Mouse (Mus musculus): ENCODE data around the gene Ipo13. TPM values are rescaled to one million over a fixed set of nuclear protein-coding genes. Genes with fewer than 3 reads are reported as not detected.

The Ipo13 gene
- total RNA-seq (2023), result 41.1 TPM

DNA sequence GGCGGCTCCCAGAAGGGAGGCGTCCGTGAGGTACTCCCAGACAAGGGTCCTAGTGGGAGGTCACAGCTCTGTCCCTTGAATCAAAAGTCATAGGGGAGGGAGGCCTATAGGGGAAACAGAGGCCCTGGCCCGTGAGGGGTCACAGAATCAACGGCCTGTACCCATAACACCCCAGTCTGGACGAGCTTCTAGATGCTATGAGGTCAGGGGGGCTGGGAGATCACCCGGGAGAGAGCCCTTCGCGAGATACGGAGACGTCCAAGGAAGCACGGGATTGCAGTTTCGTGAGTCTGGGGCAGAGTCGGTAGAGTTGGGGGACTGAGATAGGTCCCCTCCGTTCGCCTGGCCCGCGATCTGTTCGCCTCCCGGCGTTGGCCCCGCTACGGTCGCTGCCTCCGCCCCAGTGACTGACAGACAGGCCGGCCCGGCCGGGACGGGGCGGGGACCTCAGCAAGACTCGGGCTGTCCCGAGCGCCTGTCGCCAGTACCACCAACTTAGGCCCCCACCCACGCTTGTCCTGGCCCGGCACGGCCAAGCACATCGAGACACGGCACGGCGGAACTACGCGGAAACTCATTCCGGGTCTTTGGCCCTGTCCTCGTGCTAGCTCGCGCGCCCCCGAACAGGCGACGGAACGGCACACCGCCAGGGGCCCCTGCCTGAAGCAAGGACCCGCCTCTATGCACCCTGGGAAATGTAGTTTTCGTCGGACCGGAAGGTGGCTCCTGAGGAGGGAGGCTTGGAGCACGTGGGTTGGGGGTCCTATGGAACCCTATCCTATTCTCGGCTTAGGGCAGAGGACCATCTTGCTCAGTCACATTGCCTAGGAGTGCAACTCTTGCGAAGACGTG, at the start of gene Ipo13:
TSS of gene Ipo13 (minus strand) at position 409 of the 852 bp plus-strand sequence.

DNA sequence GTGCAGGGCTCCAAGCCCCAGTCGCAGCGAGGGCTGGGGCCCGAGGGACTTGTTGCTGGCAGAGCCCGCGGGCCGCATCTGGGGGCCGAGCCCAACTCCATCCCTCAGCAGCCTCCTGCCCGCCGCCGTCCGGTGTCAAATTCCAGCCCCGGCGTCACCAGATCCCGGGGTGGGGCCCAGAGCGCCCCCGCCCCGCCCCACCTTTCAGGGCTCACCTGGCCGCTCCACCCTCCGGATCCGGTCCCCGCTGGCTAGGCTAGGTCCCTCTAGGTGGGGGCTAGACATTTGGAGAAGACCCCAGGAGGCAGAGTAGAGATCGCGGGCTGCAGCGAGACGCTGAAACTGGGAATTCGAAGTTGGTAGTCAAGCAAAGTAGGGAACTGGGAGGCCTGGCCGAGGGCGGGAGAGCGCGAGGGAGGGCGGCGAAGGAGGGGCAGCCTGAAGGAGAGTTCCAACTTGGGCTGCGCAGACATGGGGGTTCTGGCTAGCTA, 14.6 kb upstream of the Ipo13 start, which contains the start of gene Artn:
TSS of gene Artn (minus strand) at position 373 of the 491 bp plus-strand sequence.

DNA sequence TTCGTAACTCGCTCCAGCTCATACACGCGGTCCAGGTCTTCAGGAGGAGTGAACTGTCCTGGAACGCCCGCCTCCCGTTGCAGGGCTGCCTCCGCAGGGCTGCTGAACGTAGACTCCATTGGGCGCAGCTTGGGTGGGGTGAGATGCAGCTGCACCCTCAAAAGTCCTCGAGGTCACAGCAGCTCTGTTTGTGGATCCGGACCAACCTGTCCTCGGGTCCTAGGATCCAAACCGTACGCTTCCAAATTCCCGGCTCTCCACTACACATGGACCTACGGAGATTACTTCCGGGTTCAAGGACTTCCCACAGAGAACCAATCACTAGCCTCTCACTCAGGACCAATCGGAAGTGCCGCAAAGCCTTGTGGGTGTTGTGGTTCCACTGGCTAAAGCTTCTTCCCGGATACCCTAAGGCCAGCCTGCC, 23.0 kb downstream of the Ipo13 start, which contains the start of gene Dph2:
TSS of gene Dph2 (minus strand) at position 295 of the 424 bp plus-strand sequence.

DNA sequence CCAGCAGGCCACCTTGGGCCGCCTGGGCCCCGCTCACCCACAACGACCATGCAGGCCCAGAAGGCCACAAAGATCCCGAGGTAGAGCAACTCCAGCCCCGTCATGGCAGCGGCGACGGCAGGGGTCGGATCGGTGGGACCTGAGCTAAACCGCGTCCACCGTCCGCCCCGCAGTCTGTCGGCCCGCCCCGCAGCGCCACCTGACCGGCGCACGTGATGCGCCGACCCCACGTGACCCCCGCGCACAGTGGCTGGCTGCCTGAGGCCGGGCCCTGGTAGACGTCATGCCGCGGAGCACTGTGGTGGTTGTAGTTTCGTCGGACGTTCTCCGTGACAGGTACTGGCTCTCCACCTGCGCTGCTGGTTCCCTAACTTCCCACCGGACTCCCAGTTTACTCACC, 27.7 kb downstream of the Ipo13 start, which contains the start of gene Atp6v0b:
TSS of gene Atp6v0b (minus strand) at position 201 of the 400 bp plus-strand sequence.

DNA sequence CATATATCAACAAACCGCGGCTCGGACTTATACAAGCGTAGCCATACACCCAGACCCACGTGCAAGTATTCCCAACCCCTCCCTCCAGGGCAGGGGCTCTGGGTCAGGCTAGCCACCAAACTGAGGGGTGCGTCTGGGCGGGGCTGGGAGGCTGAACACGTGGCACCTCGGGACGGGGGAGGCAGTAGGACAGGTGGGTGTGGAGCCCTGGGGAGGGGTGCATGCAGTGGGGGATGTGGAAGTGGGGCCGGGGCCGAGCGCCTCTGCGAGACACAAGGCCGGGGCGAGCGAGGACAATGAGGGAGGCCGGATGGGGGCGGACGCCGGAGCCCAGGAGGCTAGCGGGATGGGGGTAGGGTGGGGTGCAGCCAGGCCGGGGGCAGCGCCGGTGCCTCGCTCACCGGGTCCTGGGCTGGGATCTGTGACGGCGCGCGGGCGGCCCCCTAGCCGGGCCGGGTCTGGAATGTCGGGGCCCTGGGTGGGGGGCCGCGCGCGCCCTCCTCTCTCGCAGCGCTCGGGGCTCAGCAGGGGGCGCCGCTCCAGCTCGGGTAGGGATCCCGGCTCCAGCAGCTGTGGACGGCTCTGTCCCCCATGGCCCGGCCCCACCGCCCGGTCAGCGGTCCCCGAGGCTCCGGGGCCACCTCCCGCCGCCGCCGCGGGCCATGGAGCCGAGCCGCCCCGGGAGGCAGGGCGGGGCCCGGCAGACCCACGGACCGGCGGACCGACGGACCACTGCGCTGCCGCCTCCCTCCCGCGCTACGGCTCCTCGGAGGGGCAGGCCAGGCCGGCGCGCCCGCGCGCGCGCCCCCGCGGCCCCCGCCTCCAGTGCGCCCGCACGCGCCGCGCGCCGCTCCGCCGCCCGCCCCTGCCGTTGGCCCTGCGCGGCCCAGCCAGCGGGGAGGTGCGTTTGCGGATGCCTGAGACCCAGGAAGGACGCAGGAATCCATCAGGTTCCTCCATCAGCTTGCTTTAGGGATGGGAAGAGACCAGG, 31.8 kb downstream of the Ipo13 start, which contains the start of gene B4galt2:
TSS of gene B4galt2 (minus strand) at position 787 of the 991 bp plus-strand sequence.

DNA sequence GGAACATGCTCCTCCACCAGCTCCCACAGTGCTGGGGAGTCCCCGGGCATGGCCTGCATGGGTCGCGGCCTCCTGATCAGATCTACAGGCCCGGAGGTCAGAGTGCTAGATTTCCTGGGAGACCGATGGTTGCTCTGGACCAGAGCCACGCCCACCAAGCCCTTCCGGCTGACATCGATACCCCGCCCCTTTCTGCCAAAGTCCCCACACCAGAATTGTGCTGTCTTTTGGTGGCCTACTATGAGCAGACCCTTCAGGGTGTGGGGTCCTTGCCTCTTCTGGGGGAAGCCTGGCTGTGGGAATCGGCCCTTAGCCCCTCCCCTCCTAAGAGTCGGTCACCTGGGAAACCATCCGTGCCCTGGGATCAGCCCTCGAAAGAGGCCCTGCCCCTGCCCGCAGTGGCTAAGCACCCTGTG, 42.3 kb downstream of the Ipo13 start, which contains the start of gene Ccdc24:
TSS of gene Ccdc24 (minus strand) at position 87 of the 416 bp plus-strand sequence.

Other genes with a start within 250 kb of the Ipo13 start
- 28.1 TPM for gene Dmap1, start 232.7 kb downstream of the Ipo13 start, total RNA-seq (2023)
- gene Gm12845, start 190.6 kb downstream of the Ipo13 start, total RNA-seq (2023), result not detected
- gene Klf17, start 149.4 kb downstream of the Ipo13 start, total RNA-seq (2023), result not detected
- 3.0 TPM for gene Slc6a9, start 80.5 kb downstream of the Ipo13 start, total RNA-seq (2023)
- gene Ccdc24, start 42.4 kb downstream of the Ipo13 start, total RNA-seq (2023), result not detected
- 0.34 TPM for gene B4galt2, start 31.5 kb downstream of the Ipo13 start, total RNA-seq (2023)
- gene Atp6v0b, start 27.7 kb downstream of the Ipo13 start, total RNA-seq (2023), result 112 TPM
- 15.6 TPM for gene Dph2, start 23.0 kb downstream of the Ipo13 start, total RNA-seq (2023)
- 0.24 TPM for gene Artn, start 14.8 kb upstream of the Ipo13 start, total RNA-seq (2023)
- gene St3gal3, start 219.9 kb upstream of the Ipo13 start, total RNA-seq (2023), result 14.5 TPM

Data from CD8-positive naive resting alpha-beta T cell, adult 57 days (primary cell).